Mouse (Mus musculus): ENCODE measurements at regions not wholly inside any gene's neighbourhood (a gene's known extent, or its start where the extent isn't known, plus 50 kb on each side); places are given as distances from the start of the nearest gene placed in this dataset.

- H3K9me3 ChIP-seq: no peaks in the 10 kb centered on the region
- H3K36me3 ChIP-seq: no peaks in the 10 kb centered on the region
- no peak overlapping the region for H3K4me3 ChIP-seq (replicated peaks)
- no peak overlapping the region for H3K9ac ChIP-seq (replicated peaks)
- WGBS: 77% methylated on average over 4 of the region's 4 CpGs
- H3K27me3 ChIP-seq: no peaks in the 10 kb centered on the region
- 0 out of 2 replicates have a peak, but pooled peaks cover 4% of the 10 kb centered on the region for H3K4me1 ChIP-seq (replicated peaks)
- no peak overlapping the region for H3K4me2 ChIP-seq
- ATAC-seq (ENCODE audit: insufficient number of reproducible peaks, insufficient read depth, low FRiP score, low TSS enrichment, low read depth): no peak
- no peak overlapping the region for H3K27ac ChIP-seq
These were observed 962.5 kb downstream of the Diaph3 start for GRCm38 (mm10) chr14:86178517-86178916.

DNA sequence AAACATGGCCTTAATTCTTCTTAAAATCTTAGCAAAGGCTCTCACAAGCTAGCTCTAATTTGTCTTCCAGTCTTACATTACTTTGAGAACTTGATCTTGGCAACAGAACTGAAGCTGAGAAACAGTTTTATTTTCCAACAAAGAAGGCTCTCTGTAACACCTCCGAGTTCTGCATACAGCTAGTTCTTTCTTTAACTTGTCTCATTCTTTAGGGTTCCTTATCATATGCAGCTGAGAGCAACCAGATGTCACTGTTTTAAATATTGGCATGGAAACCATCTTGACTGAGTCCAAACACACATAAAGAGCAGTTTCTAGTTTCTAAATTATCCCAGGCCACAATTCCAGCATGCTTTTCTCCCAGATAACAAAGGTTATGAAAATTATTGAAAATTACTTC, 969.9 kb downstream of the Diaph3 start:
- WGBS: 72% methylated on average over 1 of the region's 1 CpGs

GRCm38 (mm10) chr14:86159151-86159550, 981.9 kb downstream of the Diaph3 start:
- H3K4me2 ChIP-seq: no peak overlapping the region
- H3K4me1 ChIP-seq (replicated peaks): no peaks in the 10 kb centered on the region
- WGBS: 93% methylated on average over 10 of the region's 10 CpGs
- no peaks in the 10 kb centered on the region for H3K27me3 ChIP-seq
- H3K9ac ChIP-seq (replicated peaks): no peak overlapping the region
- no peak overlapping the region for H3K4me3 ChIP-seq (replicated peaks)
- H3K9me3 ChIP-seq: no peaks in the 10 kb centered on the region
- H3K27ac ChIP-seq: no peak overlapping the region
- no peaks in the 10 kb centered on the region for H3K36me3 ChIP-seq
- ATAC-seq (ENCODE audit: insufficient number of reproducible peaks, insufficient read depth, low FRiP score, low TSS enrichment, low read depth): no peak

More for the DNA sequence above, 969.9 kb downstream of the Diaph3 start:
- Histone ChIP-seq H3K27ac (no peak overlapping the region), H3K4me3 (replicated peaks) (no peak overlapping the region), H3K9ac (replicated peaks) (no peak overlapping the region), H3K36me3 (no peaks in the 10 kb centered on the region), H3K4me1 (replicated peaks) (no peaks in the 10 kb centered on the region), H3K9me3 (no peaks in the 10 kb centered on the region), H3K4me2 (no peak overlapping the region), H3K27me3 (no peaks in the 10 kb centered on the region)
- ATAC-seq (ENCODE audit: insufficient number of reproducible peaks, insufficient read depth, low FRiP score, low TSS enrichment, low read depth): no peak

GRCm38 (mm10) chr14:86154688-86155087, 986.3 kb downstream of the Diaph3 start:
- Histone ChIP-seq H3K4me3 (replicated peaks) (no peak overlapping the region), H3K4me1 (replicated peaks) (no peaks in the 10 kb centered on the region), H3K27me3 (no peaks in the 10 kb centered on the region), H3K9ac (replicated peaks) (no peak overlapping the region), H3K4me2 (no peak overlapping the region), H3K9me3 (no peaks in the 10 kb centered on the region), H3K27ac (no peak overlapping the region), H3K36me3 (no peaks in the 10 kb centered on the region)
- WGBS: 98% methylated on average over 3 of the region's 3 CpGs
- no peak for ATAC-seq (ENCODE audit: insufficient number of reproducible peaks, insufficient read depth, low FRiP score, low TSS enrichment, low read depth)

- H3K4me3 ChIP-seq (replicated peaks): no peak overlapping the region
- ATAC-seq (ENCODE audit: insufficient number of reproducible peaks, insufficient read depth, low FRiP score, low TSS enrichment, low read depth): no peak
- WGBS: 71% methylated on average over 1 of the region's 1 CpGs
- H3K36me3 ChIP-seq: no peaks in the 10 kb centered on the region
- no peaks in the 10 kb centered on the region for H3K4me1 ChIP-seq (replicated peaks)
- H3K27ac ChIP-seq: no peak overlapping the region
- no peak overlapping the region for H3K9ac ChIP-seq (replicated peaks)
- H3K27me3 ChIP-seq: no peaks in the 10 kb centered on the region
- no peak overlapping the region for H3K4me2 ChIP-seq
- no peaks in the 10 kb centered on the region for H3K9me3 ChIP-seq
These were observed 989.8 kb downstream of the Diaph3 start for GRCm38 (mm10) chr14:86151276-86151675.

- H3K4me3 ChIP-seq (replicated peaks): no peak overlapping the region
- no peaks in the 10 kb centered on the region for H3K27me3 ChIP-seq
- H3K36me3 ChIP-seq: no peaks in the 10 kb centered on the region
- H3K9ac ChIP-seq (replicated peaks): no peak overlapping the region
- no peak overlapping the region for H3K4me2 ChIP-seq
- H3K9me3 ChIP-seq: no peaks in the 10 kb centered on the region
- H3K4me1 ChIP-seq (replicated peaks): no peaks in the 10 kb centered on the region
- WGBS: 76% methylated on average over 3 of the region's 3 CpGs
- no peak overlapping the region for H3K27ac ChIP-seq
- no peak for ATAC-seq (ENCODE audit: insufficient number of reproducible peaks, insufficient read depth, low FRiP score, low TSS enrichment, low read depth)
These were observed 990.6 kb downstream of the Diaph3 start for GRCm38 (mm10) chr14:86150329-86150866.

DNA sequence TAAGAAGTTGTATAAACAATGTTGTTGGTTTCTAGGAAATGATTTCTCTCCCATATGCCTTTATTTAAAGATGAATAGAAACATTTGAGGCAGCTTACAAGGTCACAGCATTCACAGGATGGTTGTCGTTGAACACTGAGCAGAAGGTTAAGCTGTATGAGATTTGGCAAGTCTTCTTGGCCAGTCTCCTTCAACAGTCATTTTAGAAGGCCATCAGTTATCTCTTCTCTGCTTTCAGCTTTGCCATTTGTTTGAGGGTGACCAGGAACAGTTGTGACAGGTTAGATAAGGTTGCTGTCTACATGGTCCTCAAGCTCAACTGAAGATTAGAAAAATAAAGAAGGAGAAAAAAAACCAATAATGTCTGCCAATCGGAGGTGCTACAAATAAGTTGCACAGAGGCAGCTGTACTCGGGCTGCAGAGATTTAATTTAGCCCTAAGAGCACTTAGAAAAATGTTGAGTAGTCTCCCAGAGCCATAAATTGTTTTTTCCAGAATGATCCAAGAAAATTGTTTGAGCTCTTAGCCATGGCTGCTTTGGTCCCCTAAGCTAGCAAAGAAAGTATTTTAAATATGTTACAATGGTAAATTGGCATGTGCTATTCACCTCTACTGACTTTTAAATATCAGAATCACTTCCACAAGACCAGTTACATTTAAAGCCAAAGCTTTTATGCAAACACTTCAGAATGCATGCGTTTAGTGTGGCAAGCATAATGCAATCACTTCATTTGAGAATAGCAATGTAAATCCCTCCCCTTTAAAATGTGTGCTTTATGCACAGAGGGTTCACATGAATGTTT, 1025.6 kb downstream of the Diaph3 start:
- Histone ChIP-seq H3K36me3 (no peaks in the 10 kb centered on the region), H3K4me3 (replicated peaks) (no peak overlapping the region), H3K9ac (replicated peaks) (no peak overlapping the region), H3K9me3 (no peaks in the 10 kb centered on the region), H3K4me2 (no peak overlapping the region), H3K27ac (no peak overlapping the region), H3K4me1 (replicated peaks) (no peaks in the 10 kb centered on the region), H3K27me3 (no peaks in the 10 kb centered on the region)
- 68% methylated on average over 4 of the region's 4 CpGs for WGBS
- no peak for ATAC-seq (ENCODE audit: insufficient number of reproducible peaks, insufficient read depth, low FRiP score, low TSS enrichment, low read depth)

DNA sequence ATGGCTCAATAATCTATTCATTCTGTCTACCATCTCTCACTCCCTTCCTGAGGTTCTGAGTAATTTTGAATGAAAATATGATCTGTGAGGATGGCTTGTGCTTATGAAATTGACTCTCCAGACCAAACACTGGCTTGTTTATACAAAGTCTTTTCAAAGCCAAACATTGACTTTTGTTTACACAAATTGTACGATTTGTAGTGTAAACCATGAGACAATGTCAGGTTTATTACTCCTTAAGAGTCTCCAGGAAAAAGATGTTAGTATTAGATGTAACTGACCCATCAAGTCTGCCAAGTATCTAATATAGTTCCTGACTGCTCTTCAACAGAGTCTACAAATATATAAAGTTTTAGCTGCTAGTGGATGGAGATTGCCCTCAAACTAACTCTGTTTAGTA, 1039.5 kb downstream of the Diaph3 start:
- 92% methylated on average over 1 of the region's 1 CpGs for WGBS

GRCm38 (mm10) chr14:86070313-86071100, 1070.5 kb downstream of the Diaph3 start:
- Histone ChIP-seq H3K9ac (replicated peaks) (no peak overlapping the region), H3K27me3 (no peaks in the 10 kb centered on the region), H3K4me3 (replicated peaks) (no peak overlapping the region), H3K27ac (no peak overlapping the region), H3K36me3 (no peaks in the 10 kb centered on the region), H3K4me1 (replicated peaks) (no peaks in the 10 kb centered on the region), H3K4me2 (no peak overlapping the region), H3K9me3 (no peaks in the 10 kb centered on the region)
- no peak for ATAC-seq (ENCODE audit: insufficient number of reproducible peaks, insufficient read depth, low FRiP score, low TSS enrichment, low read depth)
- WGBS: 73% methylated on average over 6 of the region's 6 CpGs

More for the DNA sequence above, 1039.5 kb downstream of the Diaph3 start:
- ATAC-seq (ENCODE audit: insufficient number of reproducible peaks, insufficient read depth, low FRiP score, low TSS enrichment, low read depth): no peak
- no peak overlapping the region for H3K27ac ChIP-seq
- no peak overlapping the region for H3K4me3 ChIP-seq (replicated peaks)
- no peaks in the 10 kb centered on the region for H3K27me3 ChIP-seq
- no peaks in the 10 kb centered on the region for H3K36me3 ChIP-seq
- H3K4me2 ChIP-seq: no peak overlapping the region
- no peaks in the 10 kb centered on the region for H3K9me3 ChIP-seq
- no peaks in the 10 kb centered on the region for H3K4me1 ChIP-seq (replicated peaks)
- H3K9ac ChIP-seq (replicated peaks): no peak overlapping the region

- Histone ChIP-seq H3K27ac (no peak overlapping the region), H3K36me3 (no peaks in the 10 kb centered on the region), H3K27me3 (no peaks in the 10 kb centered on the region), H3K4me3 (replicated peaks) (no peak overlapping the region), H3K4me2 (no peak overlapping the region), H3K9ac (replicated peaks) (no peak overlapping the region), H3K9me3 (no peaks in the 10 kb centered on the region), H3K4me1 (replicated peaks) (no peaks in the 10 kb centered on the region)
- WGBS: 44% methylated on average over 1 of the region's 1 CpGs
- ATAC-seq (ENCODE audit: insufficient number of reproducible peaks, insufficient read depth, low FRiP score, low TSS enrichment, low read depth): no peak
These were observed 1071.7 kb downstream of the Diaph3 start for GRCm38 (mm10) chr14:86069329-86069728.

GRCm38 (mm10) chr14:86067743-86068142, 1073.3 kb downstream of the Diaph3 start:
- Histone ChIP-seq H3K9me3 (no peaks in the 10 kb centered on the region), H3K36me3 (no peaks in the 10 kb centered on the region), H3K9ac (replicated peaks) (no peak overlapping the region), H3K4me1 (replicated peaks) (no peaks in the 10 kb centered on the region), H3K4me3 (replicated peaks) (no peak overlapping the region), H3K27me3 (no peaks in the 10 kb centered on the region), H3K27ac (no peak overlapping the region), H3K4me2 (no peak overlapping the region)
- no peak for ATAC-seq (ENCODE audit: insufficient number of reproducible peaks, insufficient read depth, low FRiP score, low TSS enrichment, low read depth)
- WGBS: 85% methylated on average over 1 of the region's 1 CpGs
